Mouse (Mus musculus) MEL (cell line): ENCODE data around the gene Ppfibp1. TPM values are rescaled to one million over a fixed set of nuclear protein-coding genes. Genes with fewer than 3 reads are reported as not detected.

Experiments used
- DNase-seq: peaks from one replicate; pipeline ENCODE4 v3.0.0; 2011; ENCODE audit warnings: low read depth, low spot score
- H3K27ac ChIP-seq: 2 replicates; pipeline ENCODE4 v1.5.1; 2012; ENCODE audit warnings: low read depth, mild to moderate bottlenecking, control low read depth, low read length, moderate library complexity; ENCODE audit not compliant: control insufficient read depth
- H3K27me3 ChIP-seq, 2 experiments: fragments of 150-350 bp in 1 of 2; sonication (generic) in 1 of 2; 2 replicates each; pipeline ENCODE4 v1.6.1; 2012; ENCODE audit warnings: low read length in 2 of 2, mild to moderate bottlenecking in 2 of 2, improper control_type of control experiment in 1 of 2, moderate library complexity in 1 of 2; ENCODE audit not compliant: insufficient read depth in 2 of 2, control insufficient read depth in 1 of 2
- H3K36me3 ChIP-seq, 2 experiments: 2 replicates each; pipeline ENCODE4 v1.6.1; 2012 to 2014; ENCODE audit warnings: low read length in 2 of 2, improper control_type of control experiment in 1 of 2, inconsistent platforms in 1 of 2, mild to moderate bottlenecking in 1 of 2; ENCODE audit not compliant: insufficient read depth in 2 of 2, control insufficient read depth in 1 of 2
- H3K4me1 ChIP-seq, 2 experiments: fragments of 150-350 bp in 1 of 2; sonication (generic) in 1 of 2; 2 replicates each; pipeline ENCODE4 v1.6.1; 2012; ENCODE audit warnings: low read length in 2 of 2, improper control_type of control experiment in 1 of 2, mild to moderate bottlenecking in 1 of 2; ENCODE audit not compliant: insufficient read depth in 2 of 2, control insufficient read depth in 1 of 2
- H3K4me3 ChIP-seq, 2 experiments: fragments of 150-350 bp in 1 of 2; sonication (generic) in 1 of 2; 2 replicates each; pipeline ENCODE4 v1.5.1; 2012; ENCODE audit warnings: low read depth in 2 of 2, low read length in 2 of 2, mild to moderate bottlenecking in 2 of 2, moderate library complexity in 2 of 2, control low read depth in 1 of 2, improper control_type of control experiment in 1 of 2; ENCODE audit not compliant: control insufficient read depth in 1 of 2, insufficient read depth in 1 of 2
- H3K79me2 ChIP-seq: 2 replicates; pipeline ENCODE4 v1.6.1; 2012; ENCODE audit warnings: mild to moderate bottlenecking, low read length, moderate library complexity; ENCODE audit not compliant: control insufficient read depth, poor library complexity, insufficient read depth
- H3K9ac ChIP-seq: 2 replicates; pipeline ENCODE4 v1.6.1; 2012; ENCODE audit warnings: low read depth, mild to moderate bottlenecking, control low read depth, low read length, moderate library complexity; ENCODE audit not compliant: control insufficient read depth, poor library complexity, severe bottlenecking
- H3K9me3 ChIP-seq: fragments of 150-350 bp; sonication (generic); replicated peaks from 2 replicates; pipeline ENCODE4 v1.6.1; 2012; ENCODE audit warnings: mild to moderate bottlenecking, low read length, improper control_type of control experiment, moderate library complexity; ENCODE audit not compliant: insufficient read depth
- BHLHE40 ChIP-seq: IDR thresholded peaks from 2 replicates; pipeline ENCODE4 v1.6.1; 2012; ENCODE audit warnings: low read depth, mild to moderate bottlenecking, inconsistent platforms, low read length, improper control_type of control experiment, borderline replicate concordance
- CTCF ChIP-seq, 3 experiments: IDR thresholded peaks in 2 of 3; conservative IDR thresholded peaks in 1 of 3; 2 replicates each; pipeline ENCODE4 v1.5.1; 2011 to 2012; ENCODE audit warnings: low read length in 3 of 3, low read depth in 2 of 3, mild to moderate bottlenecking in 2 of 3, improper control_type of control experiment in 1 of 3, inconsistent platforms in 1 of 3, mixed read lengths in 1 of 3, moderate library complexity in 1 of 3; ENCODE audit not compliant: control insufficient read depth in 1 of 3, insufficient read depth in 1 of 3, poor library complexity in 1 of 3, severe bottlenecking in 1 of 3
- E2F4 ChIP-seq: IDR thresholded peaks from 2 replicates; pipeline ENCODE4 v1.6.1; 2011; ENCODE audit warnings: low read depth, low read length, improper control_type of control experiment, borderline replicate concordance
- ELF1 ChIP-seq: IDR thresholded peaks from 2 replicates; pipeline ENCODE4 v1.6.1; 2014; ENCODE audit warnings: low read depth, mild to moderate bottlenecking, inconsistent platforms, low read length, improper control_type of control experiment, moderate library complexity
- EP300 ChIP-seq, 2 experiments: IDR thresholded peaks; 2 replicates each; pipeline ENCODE4 v1.6.1; 2011; ENCODE audit warnings: improper control_type of control experiment in 2 of 2, low read length in 2 of 2, low read depth in 1 of 2, mild to moderate bottlenecking in 1 of 2
- GATA1 ChIP-seq: IDR thresholded peaks from 2 replicates; pipeline ENCODE4 v1.6.1; 2011; ENCODE audit warnings: low read depth, low read length, improper control_type of control experiment
- HCFC1 ChIP-seq: IDR thresholded peaks from 2 replicates; pipeline ENCODE4 v1.6.1; 2012; ENCODE audit warnings: low read depth, mild to moderate bottlenecking, inconsistent platforms, low read length, improper control_type of control experiment, moderate library complexity
- KAT2A ChIP-seq: conservative IDR thresholded peaks from 2 replicates; pipeline ENCODE4 v1.6.1; 2012; ENCODE audit warnings: low read depth, low read length, improper control_type of control experiment, inconsistent platforms
- MAFK ChIP-seq: IDR thresholded peaks from 2 replicates; pipeline ENCODE4 v1.6.1; 2011; ENCODE audit warnings: low read depth, mild to moderate bottlenecking, low read length, improper control_type of control experiment, borderline replicate concordance
- MAZ ChIP-seq: IDR thresholded peaks from 2 replicates; pipeline ENCODE4 v1.6.1; 2012; ENCODE audit warnings: low read depth, mild to moderate bottlenecking, inconsistent platforms, low read length, improper control_type of control experiment
- MYB ChIP-seq: IDR thresholded peaks from 2 replicates; pipeline ENCODE4 v1.6.1; 2011; ENCODE audit warnings: mild to moderate bottlenecking, low read depth, low read length, improper control_type of control experiment
- NELFE ChIP-seq: IDR thresholded peaks from 2 replicates; pipeline ENCODE4 v1.6.1; 2011; ENCODE audit warnings: low read depth, low read length, improper control_type of control experiment
- POLR2A ChIP-seq, 2 experiments: IDR thresholded peaks; 2 replicates each; pipeline ENCODE4 v1.6.1; 2011 to 2012; ENCODE audit warnings: low read length in 2 of 2, mild to moderate bottlenecking in 2 of 2, control low read depth in 1 of 2, improper control_type of control experiment in 1 of 2, low read depth in 1 of 2, moderate library complexity in 1 of 2; ENCODE audit not compliant: control insufficient read depth in 1 of 2, insufficient read depth in 1 of 2, poor library complexity in 1 of 2
- POLR2AphosphoS2 ChIP-seq: IDR thresholded peaks from 2 replicates; pipeline ENCODE4 v1.6.1; 2011; ENCODE audit warnings: low read length, improper control_type of control experiment
- POLR2AphosphoS5 ChIP-seq: IDR thresholded peaks from 2 replicates; pipeline ENCODE4 v1.6.1; 2012; ENCODE audit warnings: low read depth, borderline replicate concordance, mild to moderate bottlenecking, inconsistent platforms, low read length, moderate library complexity, mixed read lengths
- RAD21 ChIP-seq: IDR thresholded peaks from 2 replicates; pipeline ENCODE4 v1.6.1; 2011; ENCODE audit warnings: mild to moderate bottlenecking, low read depth, low read length, improper control_type of control experiment
- RCOR1 ChIP-seq: IDR thresholded peaks from 2 replicates; pipeline ENCODE4 v1.6.1; 2012; ENCODE audit warnings: low read depth, mild to moderate bottlenecking, inconsistent platforms, low read length, improper control_type of control experiment
- SIN3A ChIP-seq: IDR thresholded peaks from 2 replicates; pipeline ENCODE4 v1.6.1; 2012; ENCODE audit warnings: low read length, improper control_type of control experiment, inconsistent platforms
- TBP ChIP-seq: IDR thresholded peaks from 2 replicates; pipeline ENCODE4 v1.8.0; 2011; ENCODE audit warnings: low read depth, low read length, improper control_type of control experiment
- UBTF ChIP-seq: IDR thresholded peaks from 2 replicates; pipeline ENCODE4 v1.6.1; 2012; ENCODE audit warnings: low read depth, mild to moderate bottlenecking, inconsistent platforms, low read length, improper control_type of control experiment, moderate library complexity, borderline replicate concordance; ENCODE audit not compliant: insufficient read depth
- ZC3H11A ChIP-seq: IDR thresholded peaks from 2 replicates; pipeline ENCODE4 v1.6.1; 2012; ENCODE audit warnings: low read depth, mild to moderate bottlenecking, inconsistent platforms, low read length, improper control_type of control experiment
- ZKSCAN1 ChIP-seq: IDR thresholded peaks from 2 replicates; pipeline ENCODE4 v1.6.1; 2012; ENCODE audit warnings: low read depth, mild to moderate bottlenecking, inconsistent platforms, low read length, improper control_type of control experiment, moderate library complexity
- ZMIZ1 ChIP-seq: IDR thresholded peaks from 2 replicates; pipeline ENCODE4 v1.6.1; 2012; ENCODE audit warnings: low read depth, mild to moderate bottlenecking, inconsistent platforms, low read length, improper control_type of control experiment, moderate library complexity
- polyA plus RNA-seq, 2 experiments: library from polyadenylated mRNA; stranded (reverse) in 1 of 2; unstranded in 1 of 2; fragments of >175 nt in 1 of 2; fragments of >200 nt in 1 of 2; gene quantifications; 2 replicates each; pipeline versions ENCODE4 v1.2.1 to v1.2.4; 2012; ENCODE audit warnings: low replicate concordance in 2 of 2, low read depth in 1 of 2; ENCODE audit not compliant: insufficient read length in 2 of 2, insufficient read depth in 1 of 2, missing spikeins in 1 of 2
- total RNA-seq: library from RNA; depleted of rRNA; stranded (reverse); fragments of 300-350 nt; gene quantifications from 2 replicates; pipeline ENCODE4 v1.2.3, GENCODE M21; 2012

Gene Ppfibp1
- total and polyA plus RNA-seq, 3 experiments = 12.2 to 14.6 TPM; not detected in 1

DNA sequence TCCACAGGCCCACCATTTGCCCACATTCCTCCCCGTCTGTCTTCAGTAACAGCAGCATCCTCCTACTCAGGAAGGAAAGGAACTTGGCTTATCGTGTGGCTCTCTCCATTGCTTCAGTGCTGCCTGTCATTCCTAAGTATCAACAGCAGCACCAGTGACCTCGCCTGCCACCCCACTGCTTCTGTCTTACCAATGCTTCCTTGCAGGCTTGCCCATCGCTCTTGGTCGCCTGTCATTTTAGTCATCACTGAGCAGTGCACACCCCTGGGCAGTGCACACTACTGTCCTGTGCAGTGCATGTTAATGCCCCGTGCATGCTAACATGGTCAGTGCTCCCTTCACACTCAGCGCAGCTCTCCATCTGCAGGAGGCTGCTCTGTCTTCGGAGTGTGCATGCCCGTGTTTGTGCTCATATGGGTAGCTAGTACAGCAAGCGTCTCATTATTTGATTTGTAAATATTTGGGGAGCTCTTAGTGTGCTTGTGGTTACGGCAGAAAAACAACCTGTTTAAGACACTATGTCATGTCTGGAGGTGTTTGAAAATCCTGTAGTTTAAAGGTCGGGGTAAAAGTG lies 78.2 kb downstream of the Ppfibp1 start:
- Histone ChIP-seq H3K9ac (no peak overlapping the region), H3K79me2 (no peaks in the 10 kb centered on the region), H3K9me3 (no peaks in the 10 kb centered on the region), H3K4me1 (peaks cover 0 to 10% of the 10 kb centered on the region in 2 experiments; a peak in 2 of 4 replicates), H3K27me3 (no peaks in the 10 kb centered on the region), H3K36me3 (peaks cover 0 to 8% of the 10 kb centered on the region in 2 experiments; a peak in 2 of 4 replicates), H3K4me3 (no peak overlapping the region), H3K27ac (no peak overlapping the region)
- DNase-seq = no peak
- TF ChIP-seq TBP = no peak
- TF ChIP-seq MAZ = no peak
- TF ChIP-seq ZC3H11A = no peak
- TF ChIP-seq ZKSCAN1 = no peak
- no peak for TF ChIP-seq MAFK
- no peak for TF ChIP-seq GATA1
- no peak for TF ChIP-seq NELFE
- TF ChIP-seq KAT2A = no peak
- TF ChIP-seq POLR2AphosphoS2 = no peak
- TF ChIP-seq SIN3A = no peak
- TF ChIP-seq POLR2A (IDR thresholded peaks at IDR 0.05; ENCODE audit: control insufficient read depth in 1 of 2, insufficient read depth in 1 of 2, low read depth in 1 of 2, low read length in 2 of 2, poor library complexity in 1 of 2) = no peak
- no peak for TF ChIP-seq MYB
- TF ChIP-seq RCOR1 = no peak
- no peak for TF ChIP-seq RAD21
- TF ChIP-seq POLR2AphosphoS5 = no peak
- no peak for TF ChIP-seq ZMIZ1
- no peak for TF ChIP-seq UBTF
- TF ChIP-seq EP300 (IDR thresholded peaks at IDR 0.05; ENCODE audit: low read depth in 1 of 2, low read length in 2 of 2) = no peak

DNA sequence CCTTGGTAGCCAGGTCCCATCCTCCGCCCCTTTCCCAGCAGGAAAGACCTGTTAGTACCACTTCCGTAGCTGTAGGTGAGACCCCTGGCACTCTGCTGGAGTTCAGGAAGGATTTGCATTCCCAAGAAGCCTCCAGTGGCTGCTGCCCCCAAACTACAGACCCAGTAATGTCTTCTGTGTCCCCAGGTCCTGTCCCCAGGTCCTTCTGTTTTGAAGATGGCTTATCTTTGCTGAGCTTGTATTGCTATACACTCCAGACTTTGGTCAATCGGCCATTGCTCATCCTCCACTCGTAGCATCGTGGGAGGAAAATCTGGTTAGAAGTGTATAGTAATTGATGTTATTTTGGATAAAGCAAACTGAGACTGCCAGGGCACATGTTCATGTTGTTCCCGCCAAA lies 79.5 kb downstream of the Ppfibp1 start:
- Histone ChIP-seq H3K27me3 (no peaks in the 10 kb centered on the region), H3K9me3 (no peaks in the 10 kb centered on the region), H3K9ac (no peak overlapping the region), H3K79me2 (no peaks in the 10 kb centered on the region), H3K27ac (no peak overlapping the region), H3K36me3 (no peaks in the 10 kb centered on the region), H3K4me3 (no peak overlapping the region), H3K4me1 (no peaks in the 10 kb centered on the region)
- TF ChIP-seq ELF1 (no peak), HCFC1 (no peak), TBP (no peak), EP300 (IDR thresholded peaks at IDR 0.05; ENCODE audit: low read depth in 1 of 2, low read length in 2 of 2) (no peak), POLR2AphosphoS2 (no peak), ZC3H11A (no peak), GATA1 (no peak), E2F4 (no peak), BHLHE40 (no peak), CTCF (IDR thresholded peaks at IDR 0.05 in 2 of 3, conservative IDR thresholded peaks at IDR 0.05 in 1 of 3; ENCODE audit: control insufficient read depth in 1 of 3, insufficient read depth in 1 of 3, low read depth in 2 of 3, low read length in 3 of 3, poor library complexity in 1 of 3, severe bottlenecking in 1 of 3) (no peak)
- no peak for DNase-seq
